Mouse (Mus musculus): ENCODE data around the gene Spc24. TPM values are rescaled to one million over a fixed set of nuclear protein-coding genes. Genes with fewer than 3 reads are reported as not detected.
A peak's percentile ranks its signal among the peaks of the same experiment; 100 is the strongest.
"Not testable (repeated sequence)": the region's sequence is repeated elsewhere in the genome, so short reads cannot be mapped to it uniquely, and the experiment has no call there.

Gene Spc24
- total RNA-seq, 2 experiments from 2014 or later: 1.6 to 1.7 TPM

- intact Hi-C loops (cut with DNase I): no loop called here
- DNase-seq (ENCODE audit: low spot score in 2 of 2): peak; percentile 50 to 55
Observed at GRCm38 (mm10) chr9:21786906-21787305, 26.8 kb upstream of the Spc24 start.

DNA sequence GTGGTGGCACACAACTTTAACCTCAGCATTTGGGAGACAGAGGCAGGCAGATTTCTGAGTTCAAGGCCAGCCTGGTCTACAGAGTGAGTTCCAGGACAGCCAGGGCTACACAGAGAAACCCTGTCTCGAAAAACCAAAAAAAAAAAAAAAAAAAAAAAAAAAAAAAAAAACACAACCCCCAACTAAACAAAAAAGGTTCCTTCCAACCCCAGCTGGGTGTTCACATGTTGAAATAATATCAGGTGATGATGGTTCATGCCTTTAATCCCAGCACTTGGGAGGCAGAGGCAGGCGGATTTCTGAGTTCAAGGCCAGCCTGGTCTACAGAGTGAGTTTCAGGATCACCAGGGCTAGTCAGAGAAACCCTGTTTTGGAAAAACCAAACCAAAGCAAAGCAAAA is 26.2 kb upstream of the Spc24 start:
- intact Hi-C loops (cut with DNase I); DNase-seq (ENCODE audit: low spot score in 2 of 2): not testable (repeated sequence)

- intact Hi-C loops (cut with DNase I): no loop called here
- DNase-seq (ENCODE audit: low spot score in 2 of 2): no peak
Observed at GRCm38 (mm10) chr9:21784517-21785307, 24.6 kb upstream of the Spc24 start.

- intact Hi-C loops (cut with DNase I): no loop called here
- no peak for DNase-seq (ENCODE audit: low spot score in 2 of 2)
Observed at GRCm38 (mm10) chr9:21781657-21782468, 21.8 kb upstream of the Spc24 start.

DNA sequence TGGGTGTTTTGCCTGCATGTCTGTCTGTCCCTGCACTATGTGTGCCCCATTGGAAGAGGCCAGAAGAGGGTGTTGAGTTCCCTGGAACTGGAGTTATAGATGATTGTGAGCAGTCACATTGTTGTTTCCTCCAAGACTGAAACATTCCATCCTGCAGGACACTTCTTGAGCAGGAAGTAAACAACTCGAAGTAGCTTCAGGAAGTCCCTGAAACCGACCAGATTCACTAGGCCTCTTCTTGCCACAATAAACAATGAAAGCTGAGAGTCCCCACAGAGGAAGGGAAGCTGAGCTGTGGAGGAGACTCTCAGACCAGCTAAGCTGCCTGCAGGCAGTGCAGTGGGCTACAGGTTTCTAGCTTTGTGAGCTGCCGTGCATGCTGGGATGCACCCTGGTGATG is 17.6 kb upstream of the Spc24 start:
- no peak for DNase-seq (ENCODE audit: low spot score in 2 of 2)
- intact Hi-C loops (cut with DNase I): no loop called here

DNA sequence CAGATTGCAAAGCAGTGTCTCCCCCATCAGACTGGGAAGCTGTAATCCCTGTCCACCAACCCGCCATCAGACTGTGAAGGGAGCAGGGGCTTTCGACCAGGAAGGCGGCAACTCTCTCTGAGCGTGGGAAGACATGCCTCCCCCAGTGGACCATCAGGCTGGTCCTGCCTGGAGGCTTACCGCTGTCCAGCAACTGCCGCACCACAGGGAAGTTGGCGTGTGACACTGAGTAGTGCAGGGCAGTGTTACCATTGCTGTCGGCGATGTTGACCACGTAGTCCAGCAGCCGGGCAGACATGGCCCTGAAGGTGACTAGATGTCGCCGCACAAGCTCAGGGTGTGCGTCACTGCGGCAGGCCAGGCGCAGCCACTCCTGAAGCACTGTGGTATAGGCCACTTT is 14.2 kb upstream of the Spc24 start:
- DNase-seq (ENCODE audit: low spot score in 2 of 2): no peak
- intact Hi-C loops (cut with DNase I): no loop called here

GRCm38 (mm10) chr9:21773396-21773795 is 13.3 kb upstream of the Spc24 start:
- DNase-seq (ENCODE audit: low spot score in 2 of 2); intact Hi-C loops (cut with DNase I): not testable (repeated sequence)

GRCm38 (mm10) chr9:21769558-21770183 is 9.6 kb upstream of the Spc24 start:
- intact Hi-C loops (cut with DNase I): no loop called here
- DNase-seq (ENCODE audit: low spot score in 2 of 2): no peak

- intact Hi-C loops (cut with DNase I): no loop called here
Observed at GRCm38 (mm10) chr9:21768511-21769411, 8.7 kb upstream of the Spc24 start.

GRCm38 (mm10) chr9:21767896-21768295 is 7.8 kb upstream of the Spc24 start:
- intact Hi-C loops (cut with DNase I): no loop called here
- DNase-seq (ENCODE audit: low spot score in 2 of 2): no peak

More at GRCm38 (mm10) chr9:21768511-21769411, 8.7 kb upstream of the Spc24 start:
- DNase-seq (ENCODE audit: low spot score in 2 of 2): no peak

GRCm38 (mm10) chr9:21764084-21764999 is 4.2 kb upstream of the Spc24 start:
- no peak for DNase-seq (ENCODE audit: low spot score in 2 of 2)
- intact Hi-C loops (cut with DNase I): no loop called here

DNA sequence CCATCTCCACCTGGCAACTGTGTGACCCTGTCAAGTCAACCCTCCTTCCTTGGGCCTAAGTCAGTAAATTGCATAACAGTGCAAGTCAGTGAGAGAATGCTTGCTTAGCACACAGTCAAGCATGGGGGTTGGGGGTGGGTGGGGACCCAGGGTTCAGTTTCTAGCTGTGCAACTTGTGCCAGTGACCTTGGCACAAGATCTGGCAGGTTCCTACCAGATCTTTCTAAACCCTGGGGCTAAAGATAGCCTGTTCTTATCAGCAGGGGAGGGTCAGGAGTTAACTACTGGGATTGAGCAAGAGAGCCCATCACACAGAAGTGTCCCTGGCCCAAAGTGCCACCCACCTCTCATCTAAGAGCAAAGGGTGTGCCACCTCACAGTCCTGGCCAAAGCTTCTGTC is 2.0 kb upstream of the Spc24 start:
- no peak for DNase-seq (ENCODE audit: low spot score in 2 of 2)
- intact Hi-C loops (cut with DNase I): no loop called here

DNA sequence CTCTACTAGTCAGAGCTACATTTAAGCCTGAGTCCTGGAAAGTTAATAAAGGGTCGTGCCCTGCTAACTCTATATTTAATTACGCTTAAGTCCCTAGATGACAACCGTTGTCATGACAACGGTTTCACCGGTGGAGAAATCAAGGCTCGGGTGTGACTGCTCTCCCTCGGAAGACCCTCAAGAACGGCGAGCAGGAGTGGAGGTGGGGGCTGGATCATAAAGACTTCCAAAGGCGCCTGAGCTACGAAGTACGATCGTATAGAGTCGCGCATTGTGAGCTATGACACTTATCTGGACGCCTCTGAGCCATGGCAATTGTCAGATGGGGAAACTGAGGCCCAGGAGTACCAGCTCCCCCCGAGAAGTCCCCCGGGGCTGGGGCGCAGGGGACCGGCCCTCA is 385 bp downstream of the Spc24 start:
- intact Hi-C loops (cut with DNase I): no loop called here
- DNase-seq (ENCODE audit: low spot score in 2 of 2): no peak

DNA sequence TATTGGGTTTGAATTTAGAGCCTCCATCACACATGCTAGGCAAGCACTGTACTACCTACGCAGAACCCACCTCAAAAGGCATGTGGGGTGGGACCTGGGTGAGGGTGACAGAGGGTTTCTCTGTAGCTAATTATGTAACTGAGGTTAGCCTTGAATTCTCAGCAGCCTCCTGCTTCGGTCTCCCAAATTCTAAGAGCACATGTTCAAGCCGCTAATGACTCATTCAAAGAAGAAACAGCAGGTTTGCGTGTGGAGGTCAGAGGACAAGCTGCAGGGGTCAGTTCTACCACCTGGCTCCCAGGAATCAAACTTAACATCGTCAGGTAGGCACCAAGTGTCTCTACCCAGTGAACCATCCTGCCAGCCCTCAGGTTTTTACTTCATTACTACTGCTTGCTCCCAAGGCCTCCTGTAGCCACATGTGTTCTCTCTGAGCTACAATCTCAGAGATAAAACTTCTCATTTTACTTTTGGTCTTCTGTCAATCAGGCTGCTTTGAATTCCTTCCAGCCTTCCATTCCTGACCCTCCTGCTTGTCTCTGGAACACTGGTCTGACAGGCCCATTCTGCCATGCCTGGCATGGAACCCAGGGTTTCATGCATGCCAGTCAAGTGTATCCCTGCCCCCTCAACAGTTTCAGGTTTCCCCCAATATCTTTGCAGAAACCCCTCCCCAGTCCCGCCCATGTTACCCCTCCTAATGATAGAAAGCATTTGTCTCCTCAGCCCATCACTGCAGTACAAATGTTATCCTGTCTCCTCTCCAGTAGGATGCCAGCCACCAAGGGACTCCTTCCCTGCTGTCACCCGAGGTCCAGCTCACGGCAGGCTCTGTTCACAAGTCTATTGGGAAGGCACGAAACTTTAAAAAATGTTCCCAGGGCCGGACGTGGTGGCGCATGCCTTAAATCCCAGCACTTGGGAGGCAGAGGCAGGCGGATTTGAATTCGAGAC is 1.2 kb downstream of the Spc24 start:
- intact Hi-C loops (cut with DNase I): no loop called here

GRCm38 (mm10) chr9:21754516-21755321 is 5.4 kb downstream of the Spc24 start:
- DNase-seq (ENCODE audit: low spot score in 2 of 2): no peak
- intact Hi-C loops (cut with DNase I): no loop called here

More for the DNA sequence above, 1.2 kb downstream of the Spc24 start:
- DNase-seq (ENCODE audit: low spot score in 2 of 2): no peak

GRCm38 (mm10) chr9:21754003-21754402 is 6.1 kb downstream of the Spc24 start:
- no peak for DNase-seq (ENCODE audit: low spot score in 2 of 2)
- intact Hi-C loops (cut with DNase I): no loop called here

All from left cerebral cortex, postnatal 25 days (tissue).